Mouse (Mus musculus): ENCODE results near the gene Sec31b.

GRCm38 (mm10) chr19:44542694-44543178 lies 2.9 kb downstream of the Sec31b start:
- TF ChIP-seq POLR2A (IDR thresholded peaks at IDR 0.05; ENCODE audit: extremely low read depth, insufficient read depth, low read length), result no peak
- TF ChIP-seq CTCF (IDR thresholded peaks at IDR 0.05; ENCODE audit: low read depth, low read length), result no peak

Measured in liver, adult 2 months (tissue).